Mouse (Mus musculus): Measurements from ENCODE around the gene Nudt22. TPM values are rescaled to one million over a fixed set of nuclear protein-coding genes. Genes with fewer than 3 reads are reported as not detected.
A peak's percentile ranks its signal among the peaks of the same experiment; 100 is the strongest.

Nudt22 gene
- polyA plus RNA-seq, 1 experiment from 2014 or later: 24.9 TPM

DNA sequence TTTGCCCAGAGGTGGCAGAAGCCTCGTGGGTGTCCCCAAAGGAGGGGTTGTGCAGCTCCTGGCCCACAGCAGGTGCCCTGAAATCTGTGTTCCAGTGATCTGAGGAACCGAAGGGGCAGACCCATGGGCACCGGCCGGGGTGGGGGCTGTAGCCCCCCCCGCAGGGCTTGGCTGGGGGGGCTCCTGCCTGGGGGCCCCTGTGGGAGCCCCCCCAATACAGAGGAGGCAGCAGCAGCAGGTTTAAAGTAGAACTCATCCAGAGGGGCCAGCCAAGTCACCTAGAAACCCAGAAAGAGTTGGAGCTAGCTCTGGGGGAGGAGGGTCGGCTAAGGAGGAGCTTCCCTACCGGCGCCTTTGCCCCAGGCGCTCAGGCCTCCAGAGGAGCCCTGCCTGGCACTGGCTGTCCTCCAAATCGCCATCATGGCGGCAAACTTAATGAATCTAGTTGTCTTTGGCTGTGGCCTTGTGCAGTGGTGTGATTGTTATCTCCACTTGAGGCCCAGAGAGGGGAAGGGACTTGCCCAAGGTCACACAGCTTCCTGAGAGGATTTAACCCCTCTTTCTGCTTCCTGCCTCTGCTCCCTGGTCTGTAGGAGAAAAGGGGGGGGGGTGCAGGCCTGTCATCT lies 25.3 kb downstream of the Nudt22 start:
- no peak overlapping the region for H3K4me3 ChIP-seq (ENCODE audit: low read depth, low read length)
- H3K27me3 ChIP-seq (replicated peaks; ENCODE audit: insufficient read depth, low read length): no peaks in the 10 kb centered on the region
- TF ChIP-seq EP300 (IDR thresholded peaks at IDR 0.05) (no peak), CTCF (IDR thresholded peaks at IDR 0.05) (no peak)
- peaks cover 21% of the 10 kb centered on the region for H3K4me1 ChIP-seq (ENCODE audit: insufficient read depth, low read depth, low read length)
- H3K36me3 ChIP-seq (ENCODE audit: insufficient read depth, low read length): no peaks in the 10 kb centered on the region
- 26% methylated on average over 11 of the region's 11 CpGs for WGBS
- ATAC-seq (no peak), DNase-seq (ENCODE audit: low spot score) (no peak)
- H3K9ac ChIP-seq (replicated peaks; ENCODE audit: low read depth): no peak overlapping the region
- no peaks in the 10 kb centered on the region for H3K9me3 ChIP-seq (ENCODE audit: low read length)
- H3K27ac ChIP-seq (ENCODE audit: low read length): no peak overlapping the region
- peak overlapping the region; percentile 80 for H3K4me2 ChIP-seq (replicated peaks; ENCODE audit: low read depth, low read length)

DNA sequence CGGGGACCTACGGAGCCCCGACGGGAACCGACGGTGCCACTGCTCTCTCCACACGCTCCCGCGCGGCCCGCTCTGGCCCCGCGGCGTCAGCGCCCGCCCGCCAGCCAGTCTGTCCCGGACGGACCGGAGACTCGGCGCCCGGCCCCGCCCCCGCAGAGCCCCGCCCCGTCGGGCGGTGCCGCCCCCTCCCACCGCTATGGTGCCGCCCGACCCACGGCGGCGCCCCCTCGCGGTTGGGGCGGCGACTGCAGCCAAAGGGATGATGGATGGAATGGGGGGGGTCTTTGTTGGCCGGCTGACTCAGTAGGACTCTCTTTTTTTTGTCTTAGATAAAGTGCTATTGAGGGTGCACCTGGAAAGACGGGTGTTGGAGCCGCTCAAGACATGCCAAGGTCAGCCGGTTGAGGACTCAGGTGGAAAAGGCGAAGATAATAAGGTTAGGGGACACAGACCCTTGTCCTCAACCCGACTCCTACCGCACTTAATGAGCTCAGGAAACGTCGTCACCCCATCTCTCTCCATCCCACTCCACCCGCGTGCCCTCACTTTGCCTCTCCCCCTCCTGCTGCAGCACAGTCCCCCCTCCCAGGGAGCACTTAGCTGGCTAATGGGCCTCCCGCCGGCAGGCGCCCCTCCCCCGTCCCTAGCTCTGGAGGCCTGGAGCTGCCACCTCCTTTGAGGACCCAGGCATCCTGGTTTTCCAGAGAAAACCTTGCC lies 26.1 kb downstream of the Nudt22 start:
- peak; percentile 86 for ATAC-seq
- H3K4me1 ChIP-seq (ENCODE audit: insufficient read depth, low read depth, low read length): peaks cover 21% of the 10 kb centered on the region

DNA sequence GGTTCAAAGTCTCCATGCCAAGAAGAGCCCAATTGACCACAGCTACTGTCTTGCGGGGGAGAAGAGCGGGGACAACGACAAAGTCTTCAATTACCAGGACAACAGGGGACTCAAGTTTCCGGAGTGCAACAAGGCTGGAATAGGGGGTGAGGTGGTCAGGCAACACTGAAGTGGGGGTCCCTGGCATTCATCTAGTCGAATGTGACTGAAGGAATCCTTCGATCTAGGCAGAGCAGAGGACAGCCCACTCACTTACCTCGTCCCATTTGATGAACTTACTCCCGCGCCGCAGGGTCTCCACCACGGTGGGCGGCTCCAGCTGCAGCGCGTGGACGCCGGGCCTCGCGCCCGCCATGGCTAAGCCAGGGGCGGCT lies 26.6 kb downstream of the Nudt22 start:
- no peaks in the 10 kb centered on the region for H3K27me3 ChIP-seq (replicated peaks; ENCODE audit: insufficient read depth, low read length)

More for the DNA sequence above, 26.1 kb downstream of the Nudt22 start:
- H3K9ac ChIP-seq (replicated peaks; ENCODE audit: low read depth): peak overlapping the region; percentile 60
- no peaks in the 10 kb centered on the region for H3K9me3 ChIP-seq (ENCODE audit: low read length)
- DNase-seq (ENCODE audit: low spot score): peak; percentile 78
- 0 out of 2 replicates have a peak, but pooled peaks cover 5% of the 10 kb centered on the region for H3K36me3 ChIP-seq (ENCODE audit: insufficient read depth, low read length)
- H3K27ac ChIP-seq (ENCODE audit: low read length): peak overlapping the region; percentile 39
- WGBS: under 1% methylated on average over 41 of the region's 55 CpGs
- peak overlapping the region; percentile 80 for H3K4me2 ChIP-seq (replicated peaks; ENCODE audit: low read depth, low read length)
- peak overlapping the region; percentile 67 for H3K4me3 ChIP-seq (ENCODE audit: low read depth, low read length)
- TF ChIP-seq CTCF (IDR thresholded peaks at IDR 0.05) (peak; percentile 79), EP300 (IDR thresholded peaks at IDR 0.05) (no peak)
- H3K27me3 ChIP-seq (replicated peaks; ENCODE audit: insufficient read depth, low read length): no peaks in the 10 kb centered on the region

DNA sequence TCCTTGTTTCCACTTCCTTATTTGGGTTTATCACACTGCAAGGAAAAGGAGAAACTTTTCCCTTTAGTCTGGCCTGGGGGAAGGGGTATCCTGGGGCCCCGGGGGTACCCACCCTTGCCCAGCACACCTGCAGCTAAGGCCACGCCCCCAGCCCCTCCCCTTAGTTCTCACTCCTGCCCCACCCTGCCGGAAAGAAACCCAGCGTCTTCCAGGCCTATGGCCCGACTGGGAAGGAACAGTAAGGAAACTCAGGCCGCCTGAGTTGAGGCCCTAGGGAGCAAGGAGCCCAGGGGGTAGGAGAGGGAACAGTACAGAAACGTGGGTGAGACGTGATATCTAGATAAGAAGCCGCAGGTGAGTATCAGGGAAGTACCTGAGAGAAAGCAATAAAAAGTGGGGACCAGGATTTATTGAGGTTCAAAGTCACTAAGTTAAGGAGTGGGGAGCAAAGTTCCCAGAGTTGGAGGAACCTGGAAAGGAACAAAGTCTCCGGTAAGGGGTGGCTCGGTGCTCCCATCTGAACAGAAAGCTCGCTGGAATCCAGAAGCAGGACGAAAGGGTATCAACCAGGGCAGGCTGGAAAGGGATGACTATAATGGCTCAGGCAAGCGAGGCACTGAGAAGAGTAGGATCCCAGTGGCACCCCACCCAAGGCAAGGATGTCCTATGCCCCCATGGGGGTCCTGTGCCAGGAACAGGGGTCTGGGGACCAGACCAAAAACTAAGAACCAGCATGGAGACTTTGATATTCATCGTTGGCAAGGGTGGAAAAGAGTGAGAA lies 27.2 kb downstream of the Nudt22 start:
- Histone ChIP-seq H3K4me3 (ENCODE audit: low read depth, low read length) (peak overlapping the region; percentile 67), H3K27me3 (replicated peaks; ENCODE audit: insufficient read depth, low read length) (no peaks in the 10 kb centered on the region), H3K9me3 (ENCODE audit: low read length) (no peaks in the 10 kb centered on the region), H3K9ac (replicated peaks; ENCODE audit: low read depth) (peak overlapping the region; percentile 60), H3K4me2 (replicated peaks; ENCODE audit: low read depth, low read length) (peak overlapping the region; percentile 80), H3K36me3 (ENCODE audit: insufficient read depth, low read length) (peaks cover 12% of the 10 kb centered on the region; the same call in 1 of the 2 replicates), H3K4me1 (ENCODE audit: insufficient read depth, low read depth, low read length) (peaks cover 21% of the 10 kb centered on the region), H3K27ac (ENCODE audit: low read length) (peak overlapping the region; percentile 39)
- TF ChIP-seq CTCF (IDR thresholded peaks at IDR 0.05) (no peak), EP300 (IDR thresholded peaks at IDR 0.05) (no peak)
- peak; percentile 12 for ATAC-seq
- DNase-seq (ENCODE audit: low spot score): peak; percentile 47
- 5% methylated on average over 15 of the region's 15 CpGs for WGBS

More for the DNA sequence above, 26.6 kb downstream of the Nudt22 start:
- H3K9ac ChIP-seq (replicated peaks; ENCODE audit: low read depth): peak overlapping the region; percentile 60
- under 1% methylated on average over 19 of the region's 20 CpGs for WGBS
- no peaks in the 10 kb centered on the region for H3K9me3 ChIP-seq (ENCODE audit: low read length)
- H3K4me1 ChIP-seq (ENCODE audit: insufficient read depth, low read depth, low read length): peaks cover 21% of the 10 kb centered on the region
- ATAC-seq (no peak), DNase-seq (ENCODE audit: low spot score) (no peak)
- no peak for TF ChIP-seq EP300 (IDR thresholded peaks at IDR 0.05)
- no peak for TF ChIP-seq CTCF (IDR thresholded peaks at IDR 0.05)
- peak overlapping the region; percentile 80 for H3K4me2 ChIP-seq (replicated peaks; ENCODE audit: low read depth, low read length)
- H3K27ac ChIP-seq (ENCODE audit: low read length): peak overlapping the region; percentile 39
- H3K36me3 ChIP-seq (ENCODE audit: insufficient read depth, low read length): peaks cover 10% of the 10 kb centered on the region; the same call in 1 of the 2 replicates
- H3K4me3 ChIP-seq (ENCODE audit: low read depth, low read length): peak overlapping the region; percentile 67

DNA sequence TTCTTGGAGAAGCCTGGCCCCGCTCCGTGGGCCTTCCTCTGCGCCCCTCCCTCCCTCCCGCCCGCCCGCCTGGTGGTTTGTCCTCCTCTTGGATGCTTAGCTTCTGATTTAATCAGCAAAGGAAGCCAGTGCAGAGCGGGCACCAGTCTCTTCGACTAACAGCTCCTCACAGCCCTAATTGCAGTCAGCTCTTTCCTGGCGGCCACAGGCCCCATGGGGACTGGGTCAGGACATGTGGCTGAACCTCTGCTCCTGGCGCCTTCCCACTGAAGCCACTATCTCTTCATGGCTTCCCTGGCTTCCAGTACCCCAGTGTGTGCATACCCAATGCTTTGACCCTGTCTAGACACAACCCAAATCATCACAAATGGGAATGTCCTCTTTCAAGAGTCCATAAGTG lies 39.5 kb downstream of the Nudt22 start:
- TF ChIP-seq CTCF (IDR thresholded peaks at IDR 0.05) (no peak), EP300 (IDR thresholded peaks at IDR 0.05) (no peak)
- Histone ChIP-seq H3K4me3 (ENCODE audit: low read depth, low read length) (no peak overlapping the region), H3K9ac (replicated peaks; ENCODE audit: low read depth) (no peak overlapping the region), H3K27me3 (replicated peaks; ENCODE audit: insufficient read depth, low read length) (no peaks in the 10 kb centered on the region), H3K36me3 (ENCODE audit: insufficient read depth, low read length) (peaks cover 41% of the 10 kb centered on the region), H3K4me2 (replicated peaks; ENCODE audit: low read depth, low read length) (no peak overlapping the region), H3K27ac (ENCODE audit: low read length) (no peak overlapping the region), H3K9me3 (ENCODE audit: low read length) (no peaks in the 10 kb centered on the region), H3K4me1 (ENCODE audit: insufficient read depth, low read depth, low read length) (peaks cover 16% of the 10 kb centered on the region; the same call in 1 of the 2 replicates)
- no peak for DNase-seq (ENCODE audit: low spot score)
- no peak for ATAC-seq
- WGBS: 87% methylated on average over 10 of the region's 10 CpGs

DNA sequence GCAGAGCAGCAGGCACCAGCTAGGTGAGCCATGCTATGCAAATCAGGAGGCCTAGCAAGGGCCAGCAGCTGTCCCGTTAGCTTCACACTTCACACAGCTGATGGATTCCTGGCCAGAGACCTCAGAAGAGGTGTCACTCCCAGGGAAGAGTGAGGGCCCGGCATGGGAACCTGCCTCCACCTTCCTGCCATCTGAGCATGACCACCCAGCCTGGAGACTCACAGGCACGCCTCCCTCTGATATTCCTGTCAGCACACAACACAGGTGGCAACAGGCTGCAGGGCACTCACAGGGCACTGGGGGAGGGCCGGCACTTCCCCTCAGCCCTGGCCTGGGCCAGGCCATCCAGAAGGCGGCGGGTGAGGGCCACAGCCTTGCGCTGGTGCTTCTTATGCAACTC lies 40.5 kb downstream of the Nudt22 start:
- TF ChIP-seq CTCF (IDR thresholded peaks at IDR 0.05) (no peak), EP300 (IDR thresholded peaks at IDR 0.05) (no peak)
- Histone ChIP-seq H3K27me3 (replicated peaks; ENCODE audit: insufficient read depth, low read length) (no peaks in the 10 kb centered on the region), H3K36me3 (ENCODE audit: insufficient read depth, low read length) (peaks cover 41% of the 10 kb centered on the region), H3K4me1 (ENCODE audit: insufficient read depth, low read depth, low read length) (peaks cover 16% of the 10 kb centered on the region; the same call in 1 of the 2 replicates), H3K4me3 (ENCODE audit: low read depth, low read length) (no peak overlapping the region), H3K9ac (replicated peaks; ENCODE audit: low read depth) (no peak overlapping the region), H3K4me2 (replicated peaks; ENCODE audit: low read depth, low read length) (no peak overlapping the region), H3K9me3 (ENCODE audit: low read length) (no peaks in the 10 kb centered on the region), H3K27ac (ENCODE audit: low read length) (no peak overlapping the region)
- ATAC-seq: no peak
- WGBS: 78% methylated on average over 7 of the region's 7 CpGs
- DNase-seq (ENCODE audit: low spot score): no peak
